Mouse (Mus musculus) kidney, postnatal 25 days (tissue): ENCODE data around the gene Tmem251.

Experiments
- DNase-seq, 2 experiments: peaks; one replicate each; pipeline ENCODE4 v3.0.0; 2021; ENCODE audit warnings: mixed read lengths in 2 of 2

Gene Tmem251

DNA sequence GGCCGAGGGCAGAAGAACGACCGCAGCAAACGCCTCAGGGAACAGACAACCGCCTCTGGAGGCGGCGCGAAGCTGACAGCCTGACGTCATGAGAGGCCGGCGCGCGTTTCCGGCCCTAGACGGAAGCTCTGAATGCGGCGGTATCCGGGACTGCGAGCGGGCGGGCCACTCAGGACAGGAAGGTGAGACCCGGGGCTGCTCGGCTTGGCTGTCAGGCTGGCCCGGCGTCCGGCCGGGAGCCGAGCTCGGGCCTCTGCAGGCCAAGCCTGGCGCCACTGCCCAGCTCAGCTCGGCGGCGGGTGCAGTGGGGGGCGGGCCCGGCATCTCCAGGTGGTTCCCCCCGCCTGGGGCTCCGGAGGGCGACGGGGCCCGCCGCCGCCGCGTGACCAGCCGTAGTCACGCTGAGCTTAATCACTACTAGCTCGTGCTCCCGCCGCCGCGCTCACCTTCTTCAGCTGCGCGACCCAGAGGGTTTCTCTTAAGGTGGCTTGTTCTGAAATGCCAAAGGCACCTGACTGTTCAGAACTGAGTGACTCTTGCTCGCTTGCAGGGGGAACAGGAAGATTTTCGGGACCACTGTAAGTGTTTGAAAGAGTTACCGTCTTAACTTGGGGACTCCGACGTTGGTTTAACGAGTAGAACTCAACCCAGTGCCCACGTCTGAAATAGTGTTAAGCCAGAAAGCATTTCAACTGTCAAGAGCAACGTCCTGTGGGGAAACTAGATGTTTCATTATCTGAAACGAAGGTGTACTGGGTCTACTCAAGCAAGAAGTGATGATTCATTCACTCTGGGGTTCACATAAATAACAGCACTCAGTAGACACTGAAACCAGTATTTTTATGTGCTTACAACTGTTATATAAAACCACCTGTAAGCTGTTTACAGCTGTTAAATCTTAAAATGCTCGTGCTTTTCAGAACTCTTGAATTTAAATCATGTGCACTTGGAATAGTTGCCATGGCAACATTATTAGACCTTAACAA lies at the start of gene Tmem251, which contains the start of gene Moap1:
Gene Tmem251 (plus strand): TSS at position 174 of the 986 bp plus-strand sequence.
Gene Moap1 (minus strand): TSS at position 73 of the 986 bp plus-strand sequence.
- DNase-seq: peak; percentile 92 to 96

DNA sequence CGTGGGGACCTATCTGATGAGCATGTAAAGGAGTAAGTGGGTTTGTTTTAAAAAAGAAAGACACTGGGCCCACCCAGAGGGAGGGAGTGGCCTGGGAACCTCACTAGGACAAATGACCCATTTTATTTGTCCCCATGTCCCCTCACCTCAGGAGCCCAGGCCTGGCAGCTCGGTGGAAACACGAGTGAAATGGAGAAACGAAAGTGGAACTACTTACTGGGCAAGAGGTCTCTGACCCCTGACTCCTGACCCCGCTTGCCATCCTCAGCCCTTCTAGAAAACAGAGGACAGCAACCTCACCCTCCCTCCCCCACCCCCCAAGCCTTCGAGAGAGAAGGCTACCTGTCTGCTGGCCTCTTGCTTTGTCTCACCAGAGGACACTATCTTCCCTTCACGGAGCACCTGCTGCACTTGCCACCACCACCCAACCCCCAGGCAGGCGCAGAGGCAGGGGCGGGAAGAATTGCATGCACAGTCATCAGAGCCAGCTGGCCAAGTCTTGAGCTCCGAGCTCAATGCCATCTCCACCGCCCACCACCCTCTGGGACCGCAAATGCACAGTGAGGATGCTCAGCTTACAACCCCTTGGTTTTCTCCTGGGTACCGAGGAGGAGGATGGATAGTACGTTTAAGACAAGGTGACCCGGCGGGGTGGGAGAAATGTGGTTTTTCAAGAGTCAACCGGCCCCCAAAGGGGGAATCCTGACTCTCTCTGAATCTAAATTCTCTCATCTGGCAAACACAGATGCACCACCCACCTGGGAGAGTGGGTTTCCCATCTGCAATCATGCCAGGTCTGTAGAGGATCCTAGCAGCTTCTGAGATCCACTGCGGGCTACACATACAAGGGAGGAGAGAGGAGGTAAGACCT lies 48.0 kb upstream of the Tmem251 start:
- DNase-seq: peak in 1 of 2 experiments; percentile 33

DNA sequence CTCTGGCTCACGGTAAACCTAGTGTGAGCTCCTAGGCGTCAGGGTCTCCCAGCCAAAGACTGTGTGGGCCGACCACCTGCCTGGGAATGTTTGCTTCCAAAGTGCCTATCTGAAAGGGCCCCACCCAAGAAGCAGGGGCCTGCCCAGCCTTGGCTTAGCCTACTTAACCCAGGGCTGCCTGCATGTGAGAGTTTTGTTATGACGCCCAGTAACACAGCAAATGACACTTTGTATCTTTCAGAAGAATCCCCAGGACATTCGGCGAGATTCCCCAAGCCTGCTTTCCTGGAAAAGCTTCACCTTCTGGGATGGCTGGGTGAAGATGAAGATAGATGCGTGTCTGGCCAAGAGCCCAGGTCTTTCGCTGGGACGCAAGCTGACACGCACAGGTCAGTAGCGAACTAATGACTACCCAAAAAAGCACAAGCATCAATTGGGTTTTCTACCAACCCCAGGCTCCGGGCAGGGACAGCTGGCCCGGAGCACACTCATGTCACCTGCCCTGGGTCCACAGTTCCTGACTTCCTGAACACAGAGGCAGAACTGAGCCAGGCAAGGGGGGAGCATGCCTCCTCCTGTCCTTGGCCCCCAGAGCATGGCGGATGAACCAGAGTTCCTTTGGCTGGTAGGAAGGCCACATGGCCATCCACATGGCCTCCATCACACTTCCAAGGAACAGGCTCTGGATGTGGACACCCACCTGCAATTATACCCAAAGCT lies 46.8 kb upstream of the Tmem251 start:
- no peak for DNase-seq

DNA sequence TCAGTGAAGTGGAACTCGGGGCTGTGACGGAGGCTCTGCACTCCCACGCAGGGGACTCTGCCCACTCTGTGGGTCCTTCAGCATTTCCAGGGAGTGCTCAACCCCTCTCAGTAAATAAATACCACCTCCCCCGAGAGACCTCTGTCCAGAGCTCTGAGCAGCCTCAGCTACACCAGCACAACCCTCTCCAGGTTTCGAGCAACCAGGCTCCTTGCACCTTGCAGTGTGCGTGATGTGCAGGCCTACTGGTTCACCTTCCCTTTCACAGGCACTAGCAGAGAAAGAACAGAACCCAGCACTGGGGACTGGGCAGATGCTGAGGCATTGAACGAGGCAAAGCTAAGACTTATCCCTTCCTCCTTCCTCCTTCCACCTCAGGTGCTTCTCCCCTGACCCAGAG lies 46.2 kb upstream of the Tmem251 start:
- no peak for DNase-seq

DNA sequence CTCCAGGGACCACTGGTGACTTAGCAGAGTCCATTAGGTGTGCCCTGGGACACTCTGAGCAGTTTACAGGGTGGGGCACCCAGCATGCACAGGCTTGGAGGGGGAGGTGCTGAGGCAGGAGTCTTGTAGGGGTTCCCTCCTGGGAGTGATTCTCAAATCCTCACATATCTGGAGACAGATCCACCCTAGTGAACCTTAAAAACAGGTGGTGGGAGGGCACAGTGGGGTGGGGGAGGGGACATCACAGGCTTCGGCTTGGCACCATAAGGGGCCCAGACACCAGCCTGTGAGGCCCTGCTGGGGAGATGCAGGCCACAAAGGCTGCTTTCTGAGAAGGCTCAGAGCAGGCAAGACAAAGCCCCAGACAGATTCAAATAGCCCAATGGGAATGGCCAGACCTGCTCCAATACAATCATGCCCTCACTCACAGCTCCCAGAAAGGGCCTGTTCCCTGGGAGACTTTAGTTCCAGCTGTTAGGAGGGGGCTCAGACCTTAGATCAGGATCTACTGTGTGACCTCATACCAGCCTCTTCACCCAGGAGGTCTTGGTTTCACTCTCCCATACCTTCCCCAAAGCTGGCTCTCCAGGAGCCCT lies 45.4 kb upstream of the Tmem251 start:
- peak in 1 of 2 experiments; percentile 37 for DNase-seq

DNA sequence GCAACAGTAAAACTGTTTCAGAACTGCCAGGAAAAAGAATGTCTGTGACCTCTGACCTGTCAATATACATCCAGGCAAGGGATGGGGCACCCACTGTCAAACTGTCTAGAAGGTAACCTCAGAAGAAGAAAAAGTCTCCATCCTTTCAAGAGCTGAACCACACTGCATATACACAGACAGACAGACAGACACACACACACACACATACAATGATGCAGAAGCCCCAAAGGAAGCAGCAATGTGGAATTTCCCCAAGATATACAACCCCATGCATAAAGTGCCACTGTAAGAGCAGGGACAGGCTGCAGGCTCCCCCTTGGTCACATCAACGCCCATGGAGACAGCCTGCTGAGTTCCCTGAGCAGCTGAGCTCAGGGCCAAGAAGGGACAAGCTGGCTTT lies 44.4 kb upstream of the Tmem251 start:
- DNase-seq: no peak

DNA sequence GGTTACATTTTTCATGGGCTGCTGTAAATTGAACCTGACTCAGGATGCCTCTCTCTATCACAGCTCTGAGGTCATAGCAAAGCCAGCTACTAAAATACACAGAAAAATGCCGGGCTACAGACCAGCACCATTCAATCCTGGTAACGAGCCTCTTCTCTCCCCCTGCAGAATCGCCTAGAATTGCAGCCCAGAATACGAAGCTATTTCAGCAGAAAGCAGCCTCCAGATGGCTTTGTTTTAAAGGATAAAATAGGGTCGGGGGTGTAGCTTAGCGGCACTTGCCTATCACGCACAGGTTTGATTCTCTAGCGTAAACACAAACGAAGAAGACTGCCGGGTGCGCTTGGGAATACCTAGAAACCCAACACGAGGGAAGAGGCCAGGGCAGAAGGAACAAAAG lies 43.1 kb upstream of the Tmem251 start:
- no peak for DNase-seq

DNA sequence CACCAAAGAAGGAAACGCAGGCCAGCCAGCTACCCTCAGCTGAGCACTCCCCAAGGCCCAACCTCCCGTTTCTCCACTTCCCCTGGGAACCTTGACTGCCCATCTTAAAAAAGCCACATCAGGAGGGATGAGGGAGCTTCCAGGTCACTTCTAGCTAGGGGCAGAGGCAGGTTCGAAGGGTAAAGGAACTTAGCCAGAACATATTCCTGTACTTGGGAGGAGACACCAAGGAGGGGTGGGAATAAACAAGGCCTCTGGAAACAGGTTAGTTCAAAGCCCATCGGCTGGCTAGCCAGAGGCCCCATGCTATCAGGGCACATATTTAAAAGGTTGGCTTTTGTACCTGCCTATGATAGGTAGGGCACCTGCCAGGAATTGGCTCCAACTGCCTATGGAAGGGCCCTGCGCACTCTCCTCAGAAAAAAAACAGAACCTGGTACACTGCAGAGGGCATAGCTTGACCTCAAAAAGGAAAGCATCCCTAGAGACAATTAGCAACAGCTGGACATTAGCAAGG lies 41.8 kb upstream of the Tmem251 start:
- no peak for DNase-seq

DNA sequence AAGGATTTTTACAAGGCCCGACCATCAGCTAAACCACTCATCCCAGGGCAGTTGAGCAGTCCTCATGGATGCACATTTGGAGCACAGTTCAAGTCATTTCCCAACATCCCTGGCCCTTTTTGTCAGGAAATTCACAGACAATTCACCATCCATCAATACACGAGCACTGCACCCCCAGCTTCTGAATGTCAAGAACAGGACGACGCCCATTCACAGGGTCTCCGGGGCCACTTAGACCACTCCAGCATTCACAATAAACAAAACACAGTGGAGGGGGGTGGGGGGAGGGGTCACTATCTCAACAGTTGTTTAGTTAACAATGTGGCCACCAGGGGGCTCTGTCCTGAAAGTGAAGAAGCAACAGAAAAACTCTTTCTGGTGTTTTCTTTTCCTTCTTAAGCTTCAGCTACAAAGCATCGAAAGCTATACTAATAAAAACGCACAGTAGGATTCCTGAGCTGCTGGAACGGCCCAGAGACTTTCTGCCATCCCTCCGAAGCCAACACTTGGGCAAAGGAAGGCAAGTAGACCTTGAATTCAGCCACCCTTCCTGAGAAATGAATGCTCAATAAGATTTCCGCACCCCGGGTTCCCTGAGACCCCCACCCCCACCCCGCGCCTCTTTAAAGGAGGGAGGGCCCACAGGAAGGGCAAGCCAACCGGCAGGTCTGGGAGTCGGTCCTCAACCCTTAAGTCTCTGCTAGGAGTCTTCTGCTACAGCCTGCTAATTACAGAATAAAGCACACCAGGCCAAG lies 41.0 kb upstream of the Tmem251 start:
- DNase-seq: peak; percentile 82 to 98

DNA sequence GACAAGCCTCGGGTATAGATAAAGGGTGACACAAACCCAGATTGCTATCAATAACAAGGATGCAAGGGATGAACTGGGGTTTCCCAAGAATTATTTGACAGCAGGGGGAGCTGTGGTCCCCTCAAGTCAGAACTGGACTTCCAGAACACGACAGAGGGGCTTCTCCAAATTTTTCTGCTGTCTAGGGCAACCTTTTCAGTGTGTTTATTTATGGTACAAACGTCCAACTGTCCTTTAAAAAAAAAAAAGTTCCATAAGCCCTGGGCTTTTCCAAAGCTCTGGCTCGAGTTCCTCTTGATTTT lies 40.5 kb upstream of the Tmem251 start:
- peak; percentile 36 to 57 for DNase-seq

DNA sequence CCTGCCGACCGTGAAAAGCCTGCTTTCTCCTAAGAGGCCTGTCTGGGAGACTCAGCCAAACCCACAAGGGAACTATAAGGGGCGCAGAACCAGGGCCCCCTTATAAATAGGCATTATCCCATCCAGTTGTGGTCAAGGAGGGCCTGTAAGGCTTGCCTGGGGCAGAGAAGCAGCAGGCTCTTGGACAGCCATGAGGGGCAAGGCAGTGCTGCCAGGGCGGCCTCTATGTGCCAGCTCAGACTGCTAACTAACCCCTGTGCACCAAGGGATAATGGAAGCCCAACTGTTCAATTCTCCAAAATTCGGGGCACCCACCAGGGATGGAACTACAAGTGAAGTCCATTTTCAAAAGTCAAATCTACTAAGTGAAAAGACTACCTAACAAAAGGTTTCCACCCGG lies 40.1 kb upstream of the Tmem251 start:
- peak in 1 of 2 experiments; percentile 36 for DNase-seq

DNA sequence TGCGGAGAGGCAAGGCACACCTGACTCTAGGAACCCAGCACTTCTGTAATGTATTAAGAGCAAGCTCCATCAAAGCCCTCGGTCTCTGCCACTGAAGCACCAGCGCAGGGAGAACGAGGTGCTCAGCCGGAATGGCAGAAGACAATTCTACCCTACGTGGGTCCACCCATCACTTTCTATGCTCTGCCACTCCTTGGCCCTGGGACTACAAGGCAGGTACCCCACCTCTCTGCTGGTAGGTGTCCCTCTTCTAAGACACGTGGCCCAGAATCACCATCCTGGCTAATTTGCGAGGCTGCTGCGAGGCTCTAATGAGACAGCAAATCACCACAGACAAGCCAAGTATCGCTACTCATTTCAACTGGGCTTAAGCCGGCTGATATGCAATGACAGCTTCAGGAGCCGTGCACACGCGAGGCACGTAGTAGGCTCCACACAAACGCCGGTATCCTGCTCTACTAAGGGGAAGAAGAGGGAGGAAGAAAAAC lies 39.6 kb upstream of the Tmem251 start:
- peak in 1 of 2 experiments; percentile 36 for DNase-seq

DNA sequence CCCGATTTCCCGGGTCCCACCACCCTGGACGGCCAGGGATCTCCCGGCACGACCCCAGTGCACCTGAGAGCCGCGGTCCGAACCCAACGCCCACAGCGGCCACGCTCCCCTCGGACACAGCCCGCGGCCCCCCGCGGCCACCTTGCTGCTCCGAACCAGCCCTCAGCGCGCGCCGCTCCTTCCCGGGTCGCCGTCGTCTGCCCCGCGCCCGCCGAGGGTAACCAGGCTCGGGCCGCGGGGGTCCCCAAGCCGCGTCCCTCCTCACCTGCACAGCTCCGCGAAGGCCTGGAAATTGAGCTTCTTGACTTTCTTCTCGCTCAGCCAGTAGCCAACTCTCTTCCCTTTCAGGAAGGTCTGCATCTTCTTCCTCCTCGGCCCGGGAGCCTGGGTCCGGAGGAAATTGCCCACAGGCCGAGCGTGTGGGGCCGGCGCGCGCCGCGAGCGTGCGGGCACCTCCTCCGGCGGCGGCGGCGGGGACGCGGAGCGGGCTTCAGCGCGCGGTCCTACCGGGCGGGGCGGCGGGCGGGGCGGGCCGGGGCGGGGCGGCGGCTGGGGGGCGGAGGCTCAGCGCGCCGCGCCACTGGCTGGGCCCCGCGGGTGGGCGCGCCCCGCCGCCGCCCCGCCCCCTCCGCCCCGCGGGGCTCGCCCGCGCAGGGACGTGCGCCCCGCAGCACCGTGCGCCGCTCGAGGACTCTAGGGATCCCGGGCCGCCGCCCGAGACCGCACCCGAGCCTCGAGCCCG lies 38.9 kb upstream of the Tmem251 start, which contains the start of gene Itpk1:
Gene Itpk1 (minus strand): TSS at position 474 of the 742 bp plus-strand sequence.
- DNase-seq: peak; percentile 55 to 84

DNA sequence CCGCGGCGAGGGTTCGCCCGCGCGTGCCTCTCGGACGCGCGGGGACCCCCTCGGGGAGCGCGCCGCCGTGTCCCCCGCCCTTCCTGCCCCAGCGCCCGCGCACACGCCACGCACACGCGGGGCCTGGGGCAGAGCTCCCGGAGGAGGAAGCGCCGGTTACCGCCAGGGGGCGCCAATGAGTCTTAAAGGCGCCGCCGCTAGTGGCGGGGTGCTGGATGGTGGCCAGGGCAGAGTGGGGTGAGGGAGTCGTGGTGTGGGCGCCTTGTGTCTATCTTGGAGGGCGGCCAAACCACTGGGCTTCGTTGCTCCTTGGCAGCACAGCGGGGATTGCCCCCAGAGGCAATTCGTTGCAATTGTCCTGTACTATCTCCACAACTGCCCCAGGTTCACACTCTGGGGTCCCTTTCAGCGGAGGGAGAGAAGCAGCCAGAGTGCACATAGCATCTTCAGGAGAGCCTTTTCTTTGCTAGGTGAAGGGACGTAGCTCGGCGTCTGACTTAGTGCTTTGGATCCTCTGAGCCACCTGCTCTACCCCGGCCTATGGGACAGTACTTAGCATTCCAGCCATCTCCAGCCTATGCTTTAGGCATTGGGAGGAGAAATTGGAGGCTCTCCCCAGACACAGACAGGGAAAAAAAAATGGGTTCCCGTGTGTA lies 38.2 kb upstream of the Tmem251 start:
- peak; percentile 90 to 92 for DNase-seq

DNA sequence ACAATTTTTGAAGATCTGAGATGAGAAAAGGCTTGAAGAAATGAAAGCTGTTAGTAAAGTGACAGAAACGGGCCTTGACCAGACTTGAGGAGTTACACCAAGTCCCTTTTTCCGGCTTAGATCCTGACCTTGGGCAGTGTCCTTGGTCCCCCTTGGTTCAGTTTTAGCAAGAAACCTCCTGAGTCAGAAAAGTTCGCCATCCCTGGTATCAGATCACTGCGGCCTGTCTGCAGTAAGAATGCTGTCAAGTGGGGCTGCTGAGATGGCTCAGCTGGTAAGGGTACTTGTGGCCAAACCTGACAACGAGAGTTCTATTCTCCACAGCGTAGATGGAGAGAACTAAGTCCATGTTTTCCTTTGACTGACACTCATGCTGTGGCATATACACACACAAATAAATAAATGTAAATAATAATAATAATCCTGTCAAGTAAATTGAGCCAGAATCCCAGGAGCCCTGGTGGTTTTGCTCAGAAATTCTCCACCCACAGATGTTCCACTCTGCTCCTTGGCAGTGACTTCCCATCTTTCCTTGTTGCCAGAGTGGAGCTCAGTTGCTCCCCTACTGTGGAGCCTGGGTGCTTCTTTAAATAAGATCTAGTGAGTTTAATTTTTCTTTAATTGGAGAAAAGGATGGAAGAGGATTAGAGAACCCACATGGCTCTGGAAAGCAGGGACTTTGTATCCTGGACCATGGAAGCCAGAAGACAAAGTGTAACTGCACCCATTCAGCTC lies 37.5 kb upstream of the Tmem251 start:
- DNase-seq: no peak

DNA sequence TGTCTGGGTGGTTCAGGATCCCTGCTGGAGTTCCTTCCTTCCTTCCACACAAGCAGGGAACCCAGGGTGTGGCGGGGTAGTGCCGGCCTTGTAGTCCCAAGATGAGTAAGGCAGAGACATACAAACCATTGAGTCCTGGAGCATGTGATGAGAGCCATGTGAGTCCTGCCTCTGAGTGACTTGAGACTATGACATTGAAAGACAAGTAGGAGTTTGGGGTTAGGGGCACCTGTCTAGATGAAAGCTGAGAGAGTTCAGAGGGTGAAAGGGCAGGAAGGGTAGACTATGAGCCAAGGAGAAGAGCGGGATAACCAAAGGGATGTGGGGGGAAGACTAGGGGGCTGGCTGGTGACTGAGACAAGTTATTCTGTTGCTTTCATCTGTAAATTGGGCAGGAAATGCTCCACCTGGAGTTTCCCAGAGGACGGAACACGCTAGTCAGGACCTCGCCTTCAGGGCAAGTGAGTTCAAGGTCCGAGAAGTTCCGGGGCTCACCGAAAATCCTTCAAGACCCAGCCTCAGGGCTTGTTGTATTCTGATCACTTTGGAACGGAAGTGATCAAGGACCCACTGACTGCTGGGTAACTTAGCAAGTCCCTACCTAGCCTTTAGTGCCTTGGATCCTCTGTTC lies 36.6 kb upstream of the Tmem251 start:
- DNase-seq: no peak

DNA sequence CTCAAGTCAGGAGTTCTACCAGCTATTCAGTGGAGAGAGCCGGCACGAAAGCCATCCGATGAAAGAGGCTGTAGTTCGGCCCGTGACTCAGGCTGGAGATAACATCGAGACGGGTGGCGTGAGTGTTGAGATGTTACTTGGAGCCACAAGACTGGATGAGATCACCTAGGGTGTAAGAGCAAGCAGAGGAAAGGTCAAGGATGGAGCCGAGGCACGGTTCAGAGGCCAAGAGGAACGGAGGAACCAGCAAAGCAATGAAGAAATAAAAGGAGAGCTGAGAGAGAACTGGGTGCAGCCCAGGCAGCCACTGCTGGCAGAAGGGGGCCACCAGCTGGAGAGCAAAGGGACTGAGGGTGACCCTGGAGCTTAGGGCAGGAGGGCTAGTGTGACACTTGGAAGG lies 35.3 kb upstream of the Tmem251 start:
- DNase-seq: peak in 1 of 2 experiments; percentile 49

DNA sequence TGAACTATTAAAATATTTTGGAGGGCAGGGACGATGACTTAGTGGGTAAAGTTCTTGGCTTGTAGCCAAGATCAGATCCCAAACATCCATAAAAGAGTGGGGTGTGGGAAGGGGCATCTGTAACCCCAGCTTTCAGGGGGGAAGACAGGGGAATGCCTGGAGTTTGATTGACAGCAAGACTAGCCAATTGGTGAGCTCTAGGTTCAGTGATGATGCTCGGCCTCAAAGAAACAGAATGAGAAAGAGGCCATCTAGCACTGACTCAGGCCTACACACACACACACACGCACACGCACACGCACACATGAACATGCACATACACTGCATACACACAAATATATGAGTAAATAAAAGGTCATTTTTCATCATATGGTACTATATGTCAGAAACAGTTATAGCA lies 33.7 kb upstream of the Tmem251 start:
- no peak for DNase-seq
